Mouse (Mus musculus) activated CD4-positive, CD25-positive, alpha-beta regulatory T cell (primary cell): ENCODE measurements around the gene Cav3. TPM values are rescaled to one million over a fixed set of nuclear protein-coding genes. Genes with fewer than 3 reads are reported as not detected.

Source experiments
- polyA plus RNA-seq, 2 experiments: library from polyadenylated mRNA; unstranded; fragments of 100-300 nt; shearing (Covaris generic); gene quantifications; one replicate each; pipeline ENCODE4 v1.2.1; 2017

Gene Cav3
- polyA plus RNA-seq: not detected

GRCm38 (mm10) chr6:112459341-112459749, at the start of gene Cav3:
TSS of gene Cav3 (plus strand) at chr6:112459505.

GRCm38 (mm10) chr6:112489910-112490559, 30.7 kb downstream of the Cav3 start, which contains the start of gene Oxtr:
TSS of gene Oxtr (minus strand) at chr6:112489943.

Other genes starting within 250 kb of the Cav3 start
- not detected for gene Lmcd1, start 185.7 kb upstream of the Cav3 start, polyA plus RNA-seq
- gene Ssu2, start 71.5 kb upstream of the Cav3 start, polyA plus RNA-seq: not detected
- gene Oxtr, start 30.4 kb downstream of the Cav3 start, polyA plus RNA-seq: not detected
- gene Rad18, start 237.2 kb downstream of the Cav3 start, polyA plus RNA-seq: 10 to 100 TPM; 28.4 to 48.9 TPM